Mouse (Mus musculus) bone marrow macrophage, adult 2 months (primary cell): ENCODE data around the gene 1110051M20Rik.

Experiments
- CTCF ChIP-seq: IDR thresholded peaks from 2 replicates; pipeline ENCODE4 v1.5.1; 2012; ENCODE audit warnings: low read depth, mild to moderate bottlenecking, low read length, moderate library complexity
- POLR2A ChIP-seq: IDR thresholded peaks from 2 replicates; pipeline ENCODE4 v1.6.1; 2012; ENCODE audit warnings: mild to moderate bottlenecking, low read depth, low read length, borderline replicate concordance

DNA sequence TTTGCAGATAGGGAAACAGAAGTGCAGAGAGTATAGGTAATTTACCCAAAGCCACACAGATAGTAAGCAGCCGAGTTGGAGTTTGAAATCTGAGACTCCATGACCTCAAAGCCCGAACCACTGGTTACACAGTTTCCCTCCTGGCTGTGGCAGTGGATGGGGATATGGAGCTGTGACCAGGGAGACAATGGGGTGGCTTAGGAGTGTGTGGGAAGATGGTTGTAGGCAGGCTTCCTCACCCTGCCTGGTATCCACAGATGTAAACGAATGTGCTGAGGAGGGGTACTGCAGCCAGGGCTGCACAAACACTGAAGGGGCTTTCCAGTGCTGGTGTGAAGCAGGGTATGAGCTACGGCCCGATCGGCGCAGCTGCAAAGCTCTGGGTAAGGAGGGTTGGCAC lies 32.3 kb upstream of the 1110051M20Rik start:
- TF ChIP-seq POLR2A (no peak), CTCF (no peak)
